Mouse (Mus musculus) bone marrow macrophage, adult 2 months (primary cell): ENCODE results near the gene 1700018B08Rik.

Source experiments
- CTCF ChIP-seq: IDR thresholded peaks from 2 replicates; pipeline ENCODE4 v1.5.1; 2012; ENCODE audit warnings: low read depth, mild to moderate bottlenecking, low read length, moderate library complexity
- POLR2A ChIP-seq: IDR thresholded peaks from 2 replicates; pipeline ENCODE4 v1.6.1; 2012; ENCODE audit warnings: mild to moderate bottlenecking, low read depth, low read length, borderline replicate concordance

DNA sequence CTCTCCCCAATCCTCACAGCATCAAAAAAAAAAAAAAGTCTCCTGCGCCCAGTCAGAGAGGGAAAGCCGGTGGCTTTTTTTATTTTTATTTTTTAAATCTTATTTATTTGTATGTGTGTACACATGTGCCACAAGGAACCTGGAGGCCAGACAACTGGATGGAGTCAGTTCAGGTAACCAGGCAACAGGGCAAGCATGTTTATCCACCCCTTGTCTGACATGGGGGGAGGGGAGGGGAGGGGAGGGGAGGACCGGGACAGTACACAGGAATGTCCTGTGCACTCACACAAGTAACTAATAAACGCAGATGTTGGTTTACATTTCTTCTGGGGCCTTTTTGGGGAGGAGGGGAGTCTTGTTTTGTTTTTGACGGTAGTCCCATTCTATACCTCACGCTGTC is 19.6 kb upstream of the 1700018B08Rik start:
- TF ChIP-seq CTCF (no peak), POLR2A (no peak)
